Mouse (Mus musculus): Measurements from ENCODE around the gene Vamp2.

DNA sequence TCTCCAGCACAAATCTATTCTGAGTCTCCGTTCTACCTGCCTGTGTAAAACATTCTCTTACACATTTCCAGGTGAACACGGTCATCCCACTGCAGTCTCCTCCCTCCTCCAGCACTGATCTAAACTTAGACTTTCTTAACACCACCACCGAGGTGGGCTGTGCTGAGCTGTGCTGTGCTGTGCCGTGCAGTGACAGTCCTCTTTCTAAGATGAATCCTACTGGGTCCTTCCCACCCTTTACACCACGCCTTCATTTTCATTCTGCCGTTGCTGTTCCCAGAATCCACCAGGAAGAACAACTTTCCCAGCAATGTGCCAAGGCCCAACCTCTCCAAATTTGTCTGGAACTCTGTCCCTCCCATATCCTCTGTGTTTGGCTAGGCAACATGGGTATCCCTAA lies 1.9 kb upstream of the Vamp2 start:
- TF ChIP-seq CTCF (IDR thresholded peaks at IDR 0.05): no peak
- no peak for TF ChIP-seq EP300 (IDR thresholded peaks at IDR 0.05)
